Mouse (Mus musculus): ENCODE results near the gene Arhgap22. TPM values are rescaled to one million over a fixed set of nuclear protein-coding genes. Genes with fewer than 3 reads are reported as not detected.
A peak's percentile ranks its signal among the peaks of the same experiment; 100 is the strongest.

Gene Arhgap22
- total RNA-seq, 2 experiments from 2014 or later, result 9.9 to 10.9 TPM

DNA sequence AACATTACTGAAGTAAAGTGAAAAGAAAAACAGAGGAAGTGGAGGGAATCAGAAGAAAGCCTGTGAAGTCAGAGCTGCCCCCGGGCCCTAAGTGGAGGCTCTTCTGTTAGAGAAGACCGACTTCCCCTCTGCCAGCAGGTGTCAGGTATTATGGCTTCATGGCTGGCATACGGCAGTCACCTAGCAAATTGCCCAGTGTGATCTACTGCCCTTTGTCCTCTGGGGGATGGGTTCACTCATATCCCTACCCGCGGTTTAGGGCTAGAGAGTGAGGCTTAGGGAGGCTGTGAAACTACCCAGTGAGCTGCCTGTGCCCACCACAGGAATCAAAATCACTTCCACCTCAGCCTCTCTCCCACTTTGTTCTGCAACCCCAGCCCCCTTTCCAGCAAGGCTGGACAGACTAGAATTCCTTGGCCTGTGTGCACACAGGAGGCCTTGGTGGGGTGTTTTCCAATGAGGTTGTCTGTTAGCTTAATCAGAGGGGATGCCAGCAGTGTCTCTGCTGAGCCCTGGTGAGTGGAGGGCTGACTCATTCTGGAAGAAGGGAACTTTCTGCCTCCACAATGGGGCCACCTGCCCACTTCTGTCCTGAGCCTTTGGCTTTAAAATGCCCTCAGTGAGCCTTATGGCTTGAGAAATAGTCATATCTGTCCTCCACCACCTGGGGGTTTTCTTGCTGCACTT lies 1.4 kb upstream of the Arhgap22 start:
- no peak for DNase-seq (ENCODE audit: low spot score in 2 of 2)

DNA sequence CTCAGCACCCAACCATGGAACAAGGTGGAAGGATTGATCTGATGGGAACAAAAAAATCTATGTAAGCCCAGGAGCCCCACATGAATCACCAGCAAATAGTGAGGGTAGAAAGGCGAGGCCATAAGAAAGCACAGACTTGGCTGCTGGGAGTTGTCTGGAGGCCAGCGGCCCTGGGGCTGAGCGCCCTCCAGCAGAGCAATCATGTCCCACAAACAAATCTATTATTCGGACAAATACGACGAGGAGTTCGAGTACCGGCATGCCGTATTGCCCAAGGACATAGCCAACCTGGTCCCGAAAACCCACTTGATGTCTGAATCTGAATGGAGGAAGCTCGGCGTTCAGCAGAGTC lies 892 bp upstream of the Arhgap22 start:
- no peak for DNase-seq (ENCODE audit: low spot score in 2 of 2)

GRCm38 (mm10) chr14:33214767-33215128 lies 922 bp downstream of the Arhgap22 start:
- DNase-seq (ENCODE audit: low spot score in 2 of 2), result no peak

GRCm38 (mm10) chr14:33215163-33215562 lies 1.3 kb downstream of the Arhgap22 start:
- no peak for DNase-seq (ENCODE audit: low spot score in 2 of 2)

DNA sequence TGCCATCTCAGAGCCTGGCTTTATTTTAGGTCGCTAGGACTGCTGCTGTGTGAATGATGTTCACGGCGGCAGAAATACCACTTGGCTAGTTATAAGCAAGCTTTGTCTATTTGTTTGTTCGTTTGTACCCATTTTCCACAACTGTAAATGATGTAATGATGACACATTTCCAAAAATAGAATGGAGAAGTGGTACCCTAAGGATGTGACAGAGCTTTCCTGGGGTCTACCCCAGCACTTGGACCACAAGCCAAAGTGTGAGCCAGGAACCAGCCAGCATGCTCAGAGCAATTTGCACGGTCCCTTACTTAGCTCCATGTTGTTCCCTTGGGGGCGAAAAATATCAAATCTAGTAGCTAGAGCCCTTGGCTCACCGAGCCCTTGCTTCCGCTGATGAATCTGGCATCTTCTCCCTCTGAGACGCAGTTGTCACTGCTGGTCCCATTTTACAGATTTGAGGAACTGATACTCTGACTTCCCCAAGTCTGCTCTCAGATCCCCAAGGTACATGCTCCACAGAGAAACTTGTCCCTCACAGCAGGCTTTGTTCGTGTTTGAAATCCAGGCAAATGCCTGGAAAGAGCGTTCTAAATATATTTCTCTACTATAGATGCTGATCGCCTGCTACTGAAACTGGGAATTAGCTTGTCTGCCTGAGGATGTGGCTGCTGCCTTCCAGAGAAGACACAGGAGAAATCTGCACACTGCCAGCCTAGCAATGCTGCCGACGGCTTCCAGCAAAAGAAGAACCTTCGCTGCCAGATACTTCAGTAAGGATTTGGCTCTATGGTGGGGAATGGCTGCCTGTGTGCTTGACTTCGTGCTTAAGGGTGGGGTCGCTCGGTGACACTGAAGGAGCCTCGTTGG lies 2.8 kb downstream of the Arhgap22 start:
- DNase-seq (ENCODE audit: low spot score in 2 of 2), result no peak

DNA sequence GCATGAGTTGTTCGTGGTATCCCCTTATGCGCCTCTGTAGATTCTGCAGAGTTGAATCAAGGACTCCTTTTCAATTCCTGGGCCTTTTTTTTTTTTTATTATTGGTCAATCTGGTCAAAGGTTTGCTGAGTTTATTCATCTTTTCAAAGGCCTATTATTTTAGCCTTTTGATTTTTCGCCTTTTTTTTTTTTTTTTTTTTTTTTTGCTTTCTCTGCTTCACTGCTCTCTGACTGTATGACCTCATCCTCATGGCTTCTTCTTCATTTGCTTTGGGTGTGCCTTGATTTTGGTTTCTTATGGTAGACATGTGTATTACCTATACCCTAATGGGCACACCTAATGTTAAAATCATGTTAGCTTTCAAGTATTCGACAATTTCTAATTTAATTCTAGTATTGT lies 11.4 kb downstream of the Arhgap22 start:
- no peak for DNase-seq (ENCODE audit: low spot score in 2 of 2)

DNA sequence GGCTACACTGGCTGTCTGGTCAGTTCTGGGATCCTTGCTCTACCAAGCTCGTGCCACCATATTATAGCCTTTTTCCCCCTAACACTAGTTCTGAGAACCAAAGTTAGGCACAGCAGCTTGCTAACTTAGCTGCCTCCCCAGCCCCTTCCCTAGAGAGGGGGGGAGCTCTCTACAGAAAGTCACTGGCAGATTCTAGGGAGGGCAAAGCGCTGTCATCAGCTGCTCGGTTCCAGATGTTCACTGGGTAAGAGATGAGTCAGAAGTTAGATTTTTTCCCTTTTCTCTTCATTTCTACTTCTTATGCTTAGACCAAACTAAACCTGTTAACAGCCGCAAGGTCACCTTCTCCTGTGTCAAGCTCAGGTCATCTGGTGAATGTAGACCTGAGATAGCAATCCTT lies 16.8 kb downstream of the Arhgap22 start:
- no peak for DNase-seq (ENCODE audit: low spot score in 2 of 2)

- no peak for DNase-seq (ENCODE audit: low spot score in 2 of 2)
These were observed 17.5 kb downstream of the Arhgap22 start for GRCm38 (mm10) chr14:33231311-33231710.

DNA sequence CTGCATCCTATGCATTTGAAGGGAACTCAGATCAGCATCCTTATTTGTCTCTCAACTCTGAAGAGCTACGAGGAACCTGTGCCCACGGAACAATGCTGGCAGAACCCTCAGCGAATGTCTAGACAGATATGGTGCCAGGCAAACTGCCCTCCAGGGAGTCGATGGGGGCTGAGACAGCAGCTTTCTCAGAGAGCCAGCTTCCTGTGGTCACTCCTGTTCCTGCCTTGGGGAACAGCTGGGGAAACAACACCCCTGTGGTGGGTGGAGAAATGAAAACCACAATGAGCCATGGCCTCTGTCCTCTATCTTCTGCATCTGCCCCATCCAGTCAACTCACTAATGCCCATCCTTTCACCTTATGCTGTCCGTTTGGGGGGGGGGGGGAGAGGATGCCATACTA lies 18.2 kb downstream of the Arhgap22 start:
- no peak for DNase-seq (ENCODE audit: low spot score in 2 of 2)

DNA sequence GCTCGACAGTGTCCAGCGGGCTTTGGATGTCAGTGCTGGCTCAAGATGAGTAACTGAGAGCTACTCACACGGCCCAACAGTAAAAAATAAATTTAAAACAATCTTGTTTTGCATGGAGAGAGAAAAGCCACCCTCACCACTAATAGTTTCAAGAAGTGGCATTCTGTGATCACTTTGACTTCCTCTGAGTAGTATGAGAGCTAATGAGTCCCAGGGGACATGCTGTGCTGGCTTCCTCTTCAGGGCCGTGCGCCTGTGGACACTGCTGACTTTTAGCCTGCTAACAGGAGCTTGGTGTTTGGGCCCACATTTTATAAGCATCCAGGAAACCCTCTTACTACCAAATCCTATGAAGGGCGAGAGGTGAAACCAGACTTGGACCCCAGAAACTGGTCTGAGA lies 21.8 kb downstream of the Arhgap22 start:
- no peak for DNase-seq (ENCODE audit: low spot score in 2 of 2)

DNA sequence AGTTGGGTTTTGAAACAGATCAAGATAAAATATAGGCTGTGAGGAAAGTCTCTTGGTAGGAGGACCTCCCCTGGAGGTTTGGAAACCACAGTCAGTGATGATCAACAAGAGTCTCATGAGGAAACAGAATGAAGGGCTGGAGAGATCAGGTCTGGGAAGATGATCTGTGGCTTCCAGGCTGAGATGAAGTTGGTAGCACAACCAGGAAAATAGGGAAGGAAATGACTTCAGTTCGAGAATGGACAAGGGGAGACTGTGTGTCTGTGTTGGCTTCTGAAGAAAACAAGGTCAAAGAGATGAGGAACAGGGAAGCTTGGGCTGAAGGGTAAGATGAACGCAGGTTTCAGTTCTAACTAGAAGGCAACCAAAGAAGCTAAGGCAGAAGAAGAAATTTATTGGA lies 26.6 kb downstream of the Arhgap22 start:
- DNase-seq (ENCODE audit: low spot score in 2 of 2), result no peak

DNA sequence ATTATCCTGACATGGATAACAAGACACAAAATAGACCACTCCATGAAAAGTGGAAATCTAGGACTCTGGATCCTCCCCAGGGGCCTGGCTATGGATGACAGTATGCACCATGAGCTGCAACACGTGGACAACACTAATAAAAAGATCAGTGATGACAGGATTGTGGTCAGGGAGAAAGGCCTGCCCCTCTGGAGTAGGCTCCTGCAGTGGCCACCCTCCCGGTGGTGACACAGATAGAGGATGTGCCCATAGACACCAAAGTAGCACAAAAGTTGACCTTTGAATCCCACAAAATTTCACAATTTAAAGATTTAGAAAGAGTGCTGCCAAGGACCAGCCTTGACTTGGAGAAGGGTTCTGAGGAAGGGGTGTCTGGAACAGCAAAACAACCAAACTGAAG lies 29.4 kb downstream of the Arhgap22 start:
- no peak for DNase-seq (ENCODE audit: low spot score in 2 of 2)

DNA sequence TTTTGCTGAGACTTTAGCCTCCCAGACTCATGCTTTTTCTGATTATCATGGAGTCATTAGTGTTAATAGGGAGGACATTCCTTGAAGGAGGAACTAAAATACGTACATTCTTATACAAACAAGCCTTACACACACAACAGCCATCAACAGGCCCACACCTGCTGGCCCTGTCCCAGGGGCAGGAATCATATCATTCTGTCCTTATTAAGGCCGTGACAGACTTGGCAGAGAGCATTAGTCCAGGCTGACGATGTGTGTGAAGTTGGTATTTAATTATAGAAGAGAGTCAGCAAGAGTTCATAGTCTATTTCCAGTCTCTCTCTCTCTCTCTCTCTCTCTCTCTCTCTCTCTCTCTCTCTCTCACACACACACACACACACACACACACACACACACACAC lies 30.7 kb downstream of the Arhgap22 start:
- DNase-seq (ENCODE audit: low spot score in 2 of 2), result no peak

GRCm38 (mm10) chr14:33244946-33245345 lies 31.1 kb downstream of the Arhgap22 start:
- no peak for DNase-seq (ENCODE audit: low spot score in 2 of 2)

GRCm38 (mm10) chr14:33246476-33246875 lies 32.6 kb downstream of the Arhgap22 start:
- DNase-seq (ENCODE audit: low spot score in 2 of 2), result peak; percentile 16 to 41

DNA sequence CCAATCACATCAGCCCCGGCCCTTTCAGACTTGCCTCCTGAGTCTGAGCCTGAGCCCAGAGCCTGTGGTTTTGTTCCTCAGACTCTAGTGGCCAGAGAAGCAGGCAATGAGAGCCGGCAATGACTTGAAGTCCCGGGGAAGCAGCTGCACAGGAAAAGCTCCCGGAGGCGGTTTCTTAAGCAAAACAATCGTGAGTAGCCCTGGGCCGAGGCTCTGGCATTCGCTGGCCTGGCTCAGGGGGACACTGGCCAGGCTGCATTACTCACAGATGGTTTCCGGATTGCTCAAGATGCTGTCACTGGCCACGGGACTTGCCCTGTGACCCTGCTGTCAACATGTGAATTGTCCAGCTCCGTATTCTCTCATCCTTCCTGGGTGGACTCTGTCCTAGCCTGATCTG lies 33.8 kb downstream of the Arhgap22 start:
- DNase-seq (ENCODE audit: low spot score in 2 of 2), result peak; percentile 11 to 15

GRCm38 (mm10) chr14:33248741-33249140 lies 34.9 kb downstream of the Arhgap22 start:
- DNase-seq (ENCODE audit: low spot score in 2 of 2), result no peak

DNA sequence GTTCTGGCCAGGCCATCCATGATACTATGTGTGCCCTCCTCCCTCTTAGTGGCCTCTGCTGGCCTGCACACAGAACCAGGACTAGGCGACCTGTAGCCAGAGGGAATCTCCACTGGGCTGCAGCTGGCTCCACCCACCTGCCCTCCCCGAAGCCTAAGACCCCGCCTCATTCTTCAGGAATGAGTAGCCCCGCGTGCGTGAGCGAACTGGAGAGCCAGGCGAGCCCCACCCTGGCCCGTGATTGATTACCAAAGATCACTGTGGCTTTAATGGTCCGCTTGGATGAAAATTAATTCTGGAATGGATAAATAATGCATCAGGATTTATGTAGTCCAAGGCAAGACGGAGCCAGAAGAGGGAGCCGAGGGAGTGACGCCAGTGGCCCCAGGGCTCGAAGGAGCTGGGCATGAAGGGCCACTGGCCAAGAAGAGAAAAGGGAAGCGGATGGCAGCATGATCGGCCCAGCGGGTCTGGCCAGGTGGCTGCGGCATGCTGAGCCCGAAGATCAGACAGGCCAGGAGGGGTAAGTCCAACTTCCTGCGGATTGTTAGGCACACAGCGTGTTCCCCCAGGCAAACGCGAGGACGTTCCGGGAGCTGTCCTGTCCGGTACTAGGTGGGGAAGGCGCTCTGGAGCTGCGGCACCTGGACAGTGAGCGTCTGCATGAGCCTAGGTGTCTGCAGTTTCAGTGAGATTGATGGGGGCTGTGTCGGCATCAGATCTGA lies 36.6 kb downstream of the Arhgap22 start:
- DNase-seq (ENCODE audit: low spot score in 2 of 2), result no peak

GRCm38 (mm10) chr14:33250956-33251745 lies 37.3 kb downstream of the Arhgap22 start:
- no peak for DNase-seq (ENCODE audit: low spot score in 2 of 2)

GRCm38 (mm10) chr14:33258256-33258655 lies 44.4 kb downstream of the Arhgap22 start:
- no peak for DNase-seq (ENCODE audit: low spot score in 2 of 2)

DNA sequence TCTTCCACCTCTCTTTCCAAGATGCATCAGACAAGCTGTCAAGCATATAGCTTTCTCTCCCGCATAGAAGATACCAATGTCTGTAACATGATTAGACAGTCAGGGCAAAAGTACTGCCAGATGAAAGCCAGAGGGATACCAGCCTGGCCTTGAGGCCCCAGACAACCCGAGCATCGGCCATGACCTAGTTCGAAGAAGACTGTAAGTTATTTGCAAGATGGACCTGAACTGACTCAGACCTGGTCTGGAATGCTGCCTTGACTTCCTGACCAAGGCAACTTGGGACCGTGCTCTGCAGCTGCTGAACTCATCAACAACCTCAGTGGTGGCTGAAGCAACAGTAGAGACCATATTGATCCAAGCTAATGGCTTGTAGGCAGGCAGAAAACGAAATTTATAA lies 46.3 kb downstream of the Arhgap22 start:
- DNase-seq (ENCODE audit: low spot score in 2 of 2), result no peak
